Comparison of ENCODE assay signal across 7 mouse cellular contexts in the genomic region with DNA sequence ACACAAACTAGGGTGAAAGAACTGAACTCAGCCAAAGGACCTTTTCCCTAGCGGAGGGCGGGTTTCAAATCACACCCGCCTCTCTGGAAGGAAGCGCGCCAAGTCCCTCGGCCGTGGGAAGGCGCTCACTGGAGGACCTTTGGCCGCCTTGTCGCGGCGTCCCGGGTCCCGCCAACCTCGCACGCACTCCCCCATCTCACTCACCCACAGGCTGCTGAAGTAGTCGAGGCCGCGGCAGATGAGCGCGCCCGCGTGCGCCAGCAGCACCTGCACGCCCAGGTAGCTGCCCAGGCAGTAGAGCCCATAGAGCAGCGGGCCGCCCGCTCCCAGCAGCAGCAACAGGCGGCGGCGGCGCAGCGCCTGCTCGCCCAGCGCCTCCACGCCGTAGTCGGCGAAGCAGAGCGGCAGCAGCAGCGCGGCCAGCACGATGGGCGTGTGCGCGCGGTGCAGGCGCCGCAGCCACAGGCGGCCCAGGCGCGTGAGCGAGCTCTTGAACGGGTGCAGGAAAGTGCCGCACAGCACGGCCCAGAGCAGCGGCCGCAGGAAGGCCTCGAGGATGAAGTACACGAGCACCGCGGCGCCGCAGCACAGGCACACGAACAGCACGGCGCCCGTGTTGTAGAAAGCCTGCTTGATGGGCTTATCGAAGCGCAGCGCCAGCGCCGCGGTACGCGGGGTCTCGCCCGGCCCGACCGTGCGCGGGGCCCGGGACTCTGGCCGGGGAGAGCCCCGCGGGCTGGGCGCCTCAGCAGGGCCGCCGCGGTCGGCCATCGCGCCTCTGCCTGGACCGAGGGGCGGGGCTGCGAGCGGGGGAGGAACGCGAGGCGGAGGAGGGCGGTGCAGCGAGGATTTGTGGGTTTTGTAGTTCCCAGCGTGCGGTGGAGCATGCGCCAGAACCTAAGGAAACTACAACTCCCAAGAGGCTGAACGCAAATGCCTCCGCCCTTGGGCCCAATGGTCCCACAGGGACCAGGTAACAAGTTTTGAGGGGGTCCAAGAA. TPM values are rescaled to one million over a fixed set of nuclear protein-coding genes. Genes with fewer than 3 reads are reported as not detected.
DNase-seq lines count a peak whose midpoint lies in the region; ATAC-seq and TF ChIP-seq lines count a peak whose summit lies in the region.

A gene (minus strand): TSS at position 797 of the 1,000 bp plus-strand sequence.

- peaks cover 53% of the 10 kb centered on the region for H3K4me1 ChIP-seq in embryonic facial prominence, embryonic 10.5 days
- peaks cover 5% of the 10 kb centered on the region; the same call in 1 of the 2 replicates for H3K4me1 ChIP-seq in intestine, postnatal 0 days (replicated peaks; ENCODE audit: control insufficient read depth, insufficient read depth, low read length)
- peaks cover 39% of the 10 kb centered on the region for H3K4me1 ChIP-seq in midbrain, embryonic 12.5 days
- H3K4me1 ChIP-seq in small intestine, adult 2 months (ENCODE audit: control insufficient read depth, insufficient read depth, insufficient read length, low read length), result peaks cover 26% of the 10 kb centered on the region; the same call in 1 of the 2 replicates

- H3K4me2 ChIP-seq in intestine, postnatal 0 days (replicated peaks; ENCODE audit: low read depth), result peak within 1 kb of the TSS; percentile 95
- H3K4me2 ChIP-seq in midbrain, embryonic 12.5 days (replicated peaks), result peak within 1 kb of the TSS; percentile 95

- H3K9me3 ChIP-seq in embryonic facial prominence, embryonic 10.5 days, result no peaks in the 10 kb centered on the region
- no peaks in the 10 kb centered on the region for H3K9me3 ChIP-seq in intestine, postnatal 0 days (ENCODE audit: control insufficient read depth)
- H3K9me3 ChIP-seq in midbrain, embryonic 12.5 days, result no peaks in the 10 kb centered on the region

- no peaks in the 10 kb centered on the region; the same call in 1 of the 2 replicates for H3K36me3 ChIP-seq in embryonic facial prominence, embryonic 10.5 days (replicated peaks)
- no peaks in the 10 kb centered on the region for H3K36me3 ChIP-seq in intestine, postnatal 0 days (ENCODE audit: control insufficient read depth, insufficient read depth)
- H3K36me3 ChIP-seq in midbrain, embryonic 12.5 days, result no peaks in the 10 kb centered on the region
- no peaks in the 10 kb centered on the region for H3K36me3 ChIP-seq in small intestine, adult 2 months (ENCODE audit: control insufficient read depth, insufficient read depth, low read length)

- peak; percentile 45 for TF ChIP-seq POLR2A in small intestine, adult 2 months (IDR thresholded peaks at IDR 0.05; ENCODE audit: low read depth, low read length)

- peak; percentile 86 for ATAC-seq in intestine, postnatal 0 days
- peak; percentile 96 for ATAC-seq in midbrain, embryonic 12.5 days (ENCODE audit: low FRiP score, low read depth)

- peak within 1 kb of the TSS; percentile 93 for H3K4me3 ChIP-seq in embryonic facial prominence, embryonic 10.5 days
- H3K4me3 ChIP-seq in intestine, postnatal 0 days (ENCODE audit: low read depth, low read length), result peak within 1 kb of the TSS; percentile 84
- H3K4me3 ChIP-seq in midbrain, embryonic 12.5 days, result peak within 1 kb of the TSS; percentile 87
- peak within 1 kb of the TSS; percentile 92 for H3K4me3 ChIP-seq in small intestine, adult 2 months (ENCODE audit: low read depth, low read length)

- H3K9ac ChIP-seq in intestine, postnatal 0 days (ENCODE audit: low read depth, low read length), result peak within 1 kb of the TSS; percentile 88
- peak within 1 kb of the TSS; percentile 74 for H3K9ac ChIP-seq in midbrain, embryonic 12.5 days (replicated peaks)

- under 1% methylated on average over 107 of the region's 107 CpGs for WGBS in embryonic facial prominence, embryonic 10.5 days
- WGBS in intestine, postnatal 0 days, result under 1% methylated on average over 95 of the region's 107 CpGs
- under 1% methylated on average over 106 of the region's 107 CpGs for whole genome bisulfite sequencing in midbrain, embryonic 12.5 days
- WGBS in small intestine, adult 2 months, result under 1% methylated on average over 107 of the region's 107 CpGs

- H3K27ac ChIP-seq in embryonic facial prominence, embryonic 10.5 days (replicated peaks), result peak within 1 kb of the TSS; percentile 95
- peak within 1 kb of the TSS; percentile 93 for H3K27ac ChIP-seq in intestine, postnatal 0 days (ENCODE audit: low read depth, low read length)
- peak within 1 kb of the TSS; percentile 82 for H3K27ac ChIP-seq in midbrain, embryonic 12.5 days (replicated peaks)
- peak within 1 kb of the TSS; percentile 81 for H3K27ac ChIP-seq in small intestine, adult 2 months (ENCODE audit: insufficient read depth, low read depth, low read length)

- no peak; the same call in 1 of the 2 replicates for TF ChIP-seq CTCF in intestine, postnatal 0 days (IDR thresholded peaks at IDR 0.05; ENCODE audit: low read depth)
- TF ChIP-seq CTCF in small intestine, adult 2 months (IDR thresholded peaks at IDR 0.05; ENCODE audit: extremely low read depth, insufficient read length, insufficient replicate concordance, low read depth, low read length), result no peak

- peak; percentile 95 for DNase-seq in adrenal gland, postnatal 10 days
- DNase-seq in embryonic facial prominence, embryonic 10.5 days (ENCODE audit: low spot score), result peak; percentile 95
- DNase-seq in gonadal fat pad, adult 2 months (ENCODE audit: low read depth), result peak; percentile 60
- DNase-seq in left cerebral cortex, postnatal 4 days, result peak; percentile 95

- intact Hi-C loops in left cerebral cortex, postnatal 4 days (cut with DNase I), result no loop called here

- H3K27me3 ChIP-seq in embryonic facial prominence, embryonic 10.5 days (replicated peaks; ENCODE audit: low read depth, poor library complexity, severe bottlenecking), result no peaks in the 10 kb centered on the region
- no peaks in the 10 kb centered on the region for H3K27me3 ChIP-seq in intestine, postnatal 0 days (replicated peaks; ENCODE audit: control insufficient read depth, insufficient read depth, low read length)
- H3K27me3 ChIP-seq in midbrain, embryonic 12.5 days, result no peaks in the 10 kb centered on the region; the same call in 1 of the 2 replicates
- no peaks in the 10 kb centered on the region for H3K27me3 ChIP-seq in small intestine, adult 2 months (ENCODE audit: control insufficient read depth, insufficient read depth, low read length)

RNA-seq across cellular contexts. Expression of the gene that starts here (rescaled TPM):
- total RNA-seq in adrenal gland, postnatal 10 days (2021), result 10 to 100 TPM; 33.4 to 45.3 TPM
- 14.2 and 14.9 TPM in 2 replicates for polyA plus RNA-seq in embryonic facial prominence, embryonic 10.5 days (2016; fragmentation: Nextera tagmentation; extraction: Ambion mirVana)
- polyA plus RNA-seq in gonadal fat pad, adult 2 months (2012; rRNA removed), result 18.6 and 19.8 TPM in 2 replicates
- polyA plus RNA-seq in intestine, postnatal 0 days (2015; fragmentation: Nextera tagmentation; extraction: Ambion mirVana), result 3.3 and 3.6 TPM in 2 replicates
- total RNA-seq in left cerebral cortex, postnatal 4 days (2021), result 10 to 100 TPM; 33.0 to 33.1 TPM
- polyA plus RNA-seq in midbrain, embryonic 12.5 days (2016; fragmentation: Nextera tagmentation; extraction: Ambion mirVana), result 12.0 and 14.5 TPM in 2 replicates
- 3.7 and 8.3 TPM in 2 replicates for polyA plus RNA-seq in small intestine, adult 2 months (2012; rRNA removed)

Comparison
In these comparisons a context has a peak if more than half of its experiments do, and no peak if none do; other contexts are left out.
1. Peak in every context shown above with its lines: DNase-seq, ATAC-seq, H3K4me3 ChIP-seq and H3K27ac ChIP-seq.